Mouse (Mus musculus) urinary bladder, adult 2 months (tissue): ENCODE data around the gene Bok. TPM values are rescaled to one million over a fixed set of nuclear protein-coding genes. Genes with fewer than 3 reads are reported as not detected.

Experiments
- DNase-seq: peaks from one replicate; pipeline ENCODE4 v3.0.0; 2022; ENCODE audit warnings: low spot score
- polyA plus RNA-seq: library from polyadenylated mRNA; depleted of rRNA; stranded (reverse); fragments of >200 nt; gene quantifications from 2 replicates; pipeline ENCODE4 v1.2.3, GENCODE M21; 2012

Bok gene
- polyA plus RNA-seq, 1 experiment: 52.5 TPM

GRCm38 (mm10) chr1:93691106-93691505, 5.6 kb downstream of the Bok start:
- DNase-seq: no peak

DNA sequence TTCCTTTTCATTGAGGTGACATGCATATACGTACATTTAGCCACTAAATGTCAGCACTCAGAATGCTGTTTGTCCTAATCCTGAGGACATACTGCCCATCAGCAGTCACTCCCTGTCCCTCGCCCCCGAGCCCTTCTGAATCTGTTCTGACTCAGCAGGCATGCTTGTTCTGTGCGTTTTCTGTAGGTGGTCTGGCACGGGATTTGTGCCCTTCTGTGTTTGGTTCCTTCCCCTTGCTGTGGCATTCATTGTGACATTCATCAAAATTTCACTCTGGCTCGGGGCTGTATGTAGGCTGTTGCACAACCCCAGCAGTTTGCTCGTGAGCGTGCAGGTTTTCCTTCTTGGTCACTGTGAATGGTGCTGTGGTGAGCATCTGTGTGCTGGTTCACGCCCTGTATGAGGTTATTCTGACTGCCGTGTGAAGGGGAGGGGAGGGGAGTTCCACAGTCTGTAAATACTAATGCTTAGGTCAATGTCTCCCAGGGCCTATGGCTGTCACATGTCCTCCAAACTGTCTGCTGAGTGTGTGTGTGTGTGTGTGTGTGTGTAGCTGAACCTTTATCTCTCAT, 6.4 kb downstream of the Bok start:
- DNase-seq: no peak

- DNase-seq: no peak
These were observed 7.3 kb downstream of the Bok start for GRCm38 (mm10) chr1:93692773-93693172.

DNA sequence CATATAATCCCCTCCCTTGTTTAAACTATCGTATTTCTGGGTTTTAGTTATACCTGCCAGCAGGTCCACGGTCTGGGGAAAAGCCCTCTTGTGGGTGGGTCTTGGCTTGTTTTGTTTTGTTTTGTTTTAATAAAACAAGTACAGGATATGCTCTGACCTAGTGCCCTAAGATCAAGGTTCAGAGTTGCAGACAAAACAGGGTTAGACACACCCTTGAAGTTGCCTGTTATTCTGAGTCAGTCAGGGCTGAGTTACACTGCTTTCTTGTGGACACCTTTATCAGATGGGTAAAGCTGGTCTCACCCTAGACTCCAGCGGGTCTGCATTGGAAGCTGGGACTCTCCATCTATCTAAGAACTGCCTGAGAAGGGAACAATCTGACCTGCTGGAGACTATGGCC, 8.0 kb downstream of the Bok start:
- DNase-seq: no peak

- no peak for DNase-seq
These were observed 8.5 kb downstream of the Bok start for GRCm38 (mm10) chr1:93693943-93694342.

GRCm38 (mm10) chr1:93694966-93695365, 9.5 kb downstream of the Bok start:
- DNase-seq: no peak

- no peak for DNase-seq
These were observed 11.9 kb downstream of the Bok start for GRCm38 (mm10) chr1:93697317-93697716.

DNA sequence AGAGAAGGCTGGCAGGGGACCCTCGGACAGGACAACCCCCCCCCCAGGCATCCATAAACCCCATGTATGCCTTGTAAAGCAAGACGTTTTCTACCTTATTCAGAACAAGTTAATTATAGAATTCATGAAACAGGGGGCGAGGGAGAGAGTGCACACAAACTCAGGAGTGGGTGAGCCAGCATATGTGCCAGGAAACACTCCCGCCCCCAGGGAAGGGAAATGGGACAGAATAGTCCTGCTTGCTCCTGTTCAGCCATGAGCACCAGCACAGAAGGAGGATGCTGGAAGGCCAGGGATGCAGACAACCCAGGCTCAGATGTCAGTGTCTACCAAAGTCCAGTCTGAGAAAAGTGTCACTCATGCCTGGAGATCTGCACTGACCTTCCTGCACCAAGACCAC, 13.7 kb downstream of the Bok start:
- no peak for DNase-seq

DNA sequence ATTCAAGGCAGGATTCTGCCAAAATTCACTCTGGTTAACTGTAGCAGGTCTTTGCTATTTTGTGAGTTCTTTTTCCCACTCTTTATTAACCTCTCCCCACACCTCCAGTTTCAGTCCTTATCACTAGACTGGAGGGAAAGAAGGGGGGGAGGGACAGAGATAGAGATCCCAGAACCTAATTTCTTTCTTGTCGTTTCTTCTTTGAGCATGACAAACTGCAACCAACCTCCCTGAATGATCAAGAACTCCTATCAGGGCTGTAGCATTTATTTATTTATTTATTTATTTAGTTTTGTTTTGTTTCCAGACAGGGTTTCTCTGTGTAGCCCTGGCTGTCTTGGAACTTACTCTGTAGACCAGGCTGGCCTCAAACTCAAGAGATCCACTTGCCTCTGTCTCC, 16.6 kb downstream of the Bok start:
- DNase-seq: no peak

DNA sequence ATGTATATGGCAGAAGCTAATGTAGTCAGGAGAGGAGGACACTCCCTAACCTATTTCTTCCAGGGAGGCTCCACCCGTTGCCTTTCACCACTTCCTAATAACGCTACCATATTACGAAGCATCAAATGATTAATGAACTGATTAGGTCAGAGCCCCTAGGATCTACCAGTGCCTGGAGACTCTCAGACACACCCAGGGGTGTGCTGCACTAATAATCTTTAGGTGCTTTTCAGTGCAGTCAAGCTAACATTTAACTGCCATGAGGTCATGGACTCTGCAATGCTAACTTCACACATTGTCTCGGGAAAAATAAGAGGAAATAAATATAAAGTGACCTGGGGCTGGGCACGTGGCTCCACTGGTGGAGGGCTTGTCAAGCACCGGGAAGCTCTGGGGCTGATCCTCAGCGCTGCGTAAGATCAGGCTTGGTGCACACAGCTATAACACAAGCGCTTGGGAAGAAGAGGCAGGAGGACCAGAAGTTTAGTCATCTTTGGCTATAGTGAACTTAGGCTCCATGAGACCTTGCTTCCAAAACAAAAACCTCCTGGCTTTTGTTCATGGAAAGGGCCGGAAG, 18.1 kb downstream of the Bok start:
- DNase-seq: no peak

DNA sequence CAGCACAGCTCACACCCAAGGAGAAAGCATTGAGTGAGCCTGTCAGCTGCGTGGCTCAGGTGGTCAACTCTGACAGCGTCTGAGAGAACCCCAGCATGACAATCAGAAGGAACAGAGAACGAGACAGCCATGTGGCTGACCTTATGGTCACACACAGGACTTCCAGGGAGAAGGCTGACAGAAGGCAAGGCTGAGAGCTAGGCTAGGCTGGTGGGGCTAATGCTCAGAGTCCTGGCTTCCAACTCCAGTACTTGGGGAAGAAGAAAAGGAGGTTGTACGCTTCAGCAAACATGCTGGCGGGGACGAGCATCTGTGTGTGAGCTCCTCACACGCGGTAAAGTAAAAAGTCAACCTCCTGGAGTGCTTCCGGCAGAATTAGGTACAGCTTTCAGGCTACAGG, 18.9 kb downstream of the Bok start:
- DNase-seq: no peak

- no peak for DNase-seq
These were observed 19.9 kb downstream of the Bok start for GRCm38 (mm10) chr1:93705389-93705788.

- DNase-seq: no peak
These were observed 30.7 kb downstream of the Bok start for GRCm38 (mm10) chr1:93716166-93716565.

GRCm38 (mm10) chr1:93721557-93721956, 36.1 kb downstream of the Bok start:
- no peak for DNase-seq

DNA sequence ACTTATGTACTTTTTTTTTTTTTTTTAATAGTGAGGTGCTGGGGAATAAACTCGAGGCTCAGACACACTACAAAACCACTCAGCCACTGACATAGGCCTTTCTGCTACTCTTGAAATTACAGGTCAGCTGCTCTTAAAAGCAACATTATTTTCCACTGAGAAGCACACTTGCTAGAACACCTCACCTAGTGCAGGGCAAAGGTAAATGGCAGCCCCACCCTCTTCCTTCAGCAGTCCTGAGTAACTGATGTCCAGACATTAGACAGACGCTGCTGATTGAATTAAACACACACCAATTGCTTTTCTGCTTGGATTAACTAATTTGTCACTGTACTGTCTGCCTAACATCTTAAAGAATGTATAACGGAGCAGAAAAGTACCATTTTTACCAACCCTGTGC, 39.2 kb downstream of the Bok start:
- no peak for DNase-seq

GRCm38 (mm10) chr1:93725665-93726064, 40.2 kb downstream of the Bok start:
- no peak for DNase-seq

- DNase-seq: no peak
These were observed 40.7 kb downstream of the Bok start for GRCm38 (mm10) chr1:93726116-93726515.

DNA sequence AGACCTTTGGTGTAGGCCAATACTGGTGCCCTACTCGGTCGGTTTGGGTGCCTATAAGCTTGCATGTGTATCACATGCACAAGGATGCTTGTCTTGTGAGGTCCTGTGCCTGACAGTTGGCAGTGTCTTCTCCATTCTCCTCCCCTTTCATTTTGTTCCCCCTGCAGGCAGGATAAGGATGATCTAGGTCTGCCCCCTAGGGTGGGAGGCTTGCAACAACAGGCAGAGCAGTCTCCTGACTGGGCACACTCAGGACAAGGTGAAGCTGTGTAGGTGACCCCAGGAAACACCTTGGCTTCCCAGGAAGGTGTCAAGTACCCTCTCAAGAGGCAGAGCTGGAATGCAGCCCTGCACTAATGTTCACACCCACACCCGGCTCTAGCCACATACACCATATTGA, 41.5 kb downstream of the Bok start:
- DNase-seq: no peak

DNA sequence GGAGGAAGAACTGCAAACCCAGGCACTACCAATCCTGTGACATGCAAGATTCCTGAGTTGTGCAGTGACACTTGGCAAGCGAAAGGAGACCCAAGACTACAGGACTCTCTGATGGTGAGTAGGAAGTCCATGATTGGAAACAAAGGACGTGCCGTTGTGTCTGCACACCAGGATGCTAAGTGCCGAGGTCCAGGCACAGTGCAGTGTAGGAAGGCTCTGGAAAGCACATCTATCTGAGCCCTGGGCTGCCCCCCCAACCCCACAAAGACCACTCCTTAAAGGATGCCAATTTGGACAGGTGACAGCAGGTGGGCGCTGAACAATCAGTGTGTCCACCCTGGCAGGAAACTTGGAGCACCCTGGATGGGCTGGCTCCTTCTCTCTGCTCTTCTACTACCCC, 45.6 kb downstream of the Bok start:
- DNase-seq: no peak

DNA sequence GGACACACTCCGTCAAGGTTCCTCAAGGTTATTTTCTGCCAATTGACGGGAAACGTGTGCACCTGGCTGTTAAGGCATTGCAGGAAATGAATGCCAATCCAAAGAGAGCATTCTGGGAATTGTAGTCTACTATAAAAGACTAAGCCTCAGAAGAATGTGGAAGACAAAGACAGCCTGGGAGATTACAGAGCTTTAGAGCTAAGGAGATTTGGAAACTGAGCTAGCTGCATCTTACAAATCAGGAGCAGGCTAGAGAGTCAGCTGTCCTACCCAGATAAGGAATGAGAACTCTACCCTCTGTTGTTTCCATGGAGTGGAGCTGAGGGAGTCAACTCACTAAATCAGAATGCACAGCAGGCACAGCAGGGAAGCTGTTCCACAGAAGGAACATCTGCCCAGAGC, 46.4 kb downstream of the Bok start:
- no peak for DNase-seq

DNA sequence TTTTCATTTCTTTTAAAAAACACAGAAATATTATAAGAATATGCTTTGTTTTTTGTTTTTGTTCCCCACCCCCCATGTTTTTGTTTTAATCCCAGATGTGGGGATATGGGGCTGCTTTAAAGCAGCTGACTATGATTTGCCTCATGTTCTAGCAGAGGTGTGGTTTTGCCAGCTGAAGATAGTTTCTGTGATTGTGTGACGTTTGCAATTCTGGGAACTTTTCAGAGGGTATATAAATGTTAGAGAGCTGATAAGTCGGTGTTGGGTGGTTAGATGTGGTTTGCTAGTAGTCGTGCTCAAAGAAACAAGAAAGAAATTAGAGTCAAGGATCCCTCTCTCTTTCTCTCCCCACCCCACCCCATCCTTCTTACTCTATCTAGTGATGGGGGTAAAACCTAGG, 50.4 kb downstream of the Bok start:
- DNase-seq: no peak

DNA sequence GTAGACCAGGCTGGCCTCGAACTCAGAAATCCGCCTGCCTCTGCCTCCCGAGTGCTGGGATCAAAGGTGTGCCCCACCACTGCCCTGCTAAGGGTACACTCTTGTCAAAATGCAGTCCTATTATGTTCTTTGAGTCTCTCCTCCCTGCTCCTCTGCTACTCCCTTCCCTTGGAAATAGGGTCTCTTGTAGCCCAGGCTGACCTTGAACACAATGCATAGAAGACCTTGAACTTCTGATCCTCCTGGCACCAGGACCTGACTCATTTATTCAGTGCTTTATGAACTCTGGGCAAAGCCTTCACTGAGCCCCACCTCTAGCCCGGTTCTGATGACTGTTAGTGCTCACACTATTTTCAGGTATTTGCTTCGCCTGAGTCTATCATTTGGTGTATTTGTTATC, 52.3 kb downstream of the Bok start:
- no peak for DNase-seq

DNA sequence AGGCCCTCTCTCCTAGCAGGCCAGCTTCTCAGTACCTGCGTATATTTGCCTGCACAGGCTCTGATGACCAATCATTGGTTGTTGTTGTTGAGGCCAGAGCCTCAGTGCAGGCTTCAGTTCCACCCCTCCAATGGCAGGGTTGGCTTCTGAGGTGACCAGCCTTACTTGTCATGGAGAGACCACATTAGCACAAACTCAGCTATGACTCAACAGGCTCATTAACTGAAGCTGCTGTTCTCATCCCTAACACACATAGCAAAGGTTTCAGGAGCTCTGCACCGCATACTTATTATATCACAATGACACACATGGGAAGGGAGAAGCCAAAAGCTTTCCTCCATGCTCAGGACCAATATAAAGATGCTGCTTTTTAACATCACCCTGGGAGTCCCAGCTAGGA, 55.2 kb downstream of the Bok start:
- DNase-seq: no peak

DNA sequence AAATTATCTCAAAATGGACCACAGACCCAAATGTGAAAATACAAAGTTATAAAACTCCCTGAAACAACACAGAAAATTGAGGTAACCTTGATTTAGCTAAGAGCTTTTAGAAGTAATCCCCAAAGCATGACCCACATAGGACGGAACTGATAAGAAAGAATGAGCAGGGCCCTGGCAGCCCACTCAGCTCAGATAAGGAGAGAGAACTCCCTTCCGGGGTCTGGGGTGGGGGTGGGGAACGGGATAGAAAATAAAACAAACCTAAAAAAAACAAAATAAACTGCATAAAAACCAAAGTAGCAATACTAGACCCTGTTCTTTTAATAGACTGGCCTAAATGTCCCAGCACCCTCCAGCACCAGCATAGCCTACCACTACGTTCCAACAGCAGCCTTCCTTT, 56.5 kb downstream of the Bok start:
- no peak for DNase-seq
